Mouse (Mus musculus) kidney, postnatal 0 days (tissue): ENCODE results near the gene Adar. TPM values are rescaled to one million over a fixed set of nuclear protein-coding genes. Genes with fewer than 3 reads are reported as not detected.
A peak's percentile ranks its signal among the peaks of the same experiment; 100 is the strongest.

Experiments
- ATAC-seq: fragments of 200-750 bp; cut with Nextera tagmentation; replicated peaks from 2 replicates; pipeline ENCODE4 v1.8.0; 2017; ENCODE audit warnings: low read depth, moderate number of reproducible peaks, moderate TSS enrichment, moderate library complexity; ENCODE audit not compliant: low FRiP score
- DNase-seq: peaks from one replicate; pipeline ENCODE4 v3.0.0-alpha.2; 2016; ENCODE audit warnings: low spot score
- H3K27ac ChIP-seq: fragments of 300-500 bp; sonication (generic); 2 replicates; pipeline ENCODE4 v1.5.1; 2014; ENCODE audit warnings: mild to moderate bottlenecking
- H3K27me3 ChIP-seq: fragments of 300-500 bp; sonication (generic); 2 replicates; pipeline ENCODE4 v1.6.1; 2014; ENCODE audit warnings: low read length, mixed read lengths; ENCODE audit not compliant: insufficient read depth
- H3K36me3 ChIP-seq: fragments of 300-500 bp; sonication (generic); 2 replicates; pipeline ENCODE4 v1.6.1; 2014; ENCODE audit warnings: low read length, mixed read lengths; ENCODE audit not compliant: insufficient read depth
- H3K4me1 ChIP-seq: fragments of 300-500 bp; sonication (generic); replicated peaks from 2 replicates; pipeline ENCODE4 v1.6.1; 2014; ENCODE audit warnings: antibody characterized with exemption, low read length, mixed read lengths; ENCODE audit not compliant: insufficient read depth
- H3K4me2 ChIP-seq: fragments of 300-500 bp; sonication (generic); 2 replicates; pipeline ENCODE4 v1.6.1; 2014; ENCODE audit warnings: mild to moderate bottlenecking, low read length, moderate library complexity, mixed read lengths
- H3K4me3 ChIP-seq: fragments of 300-500 bp; sonication (generic); replicated peaks from 2 replicates; pipeline ENCODE4 v1.5.1; 2014; ENCODE audit warnings: low read depth, low read length
- H3K9ac ChIP-seq: fragments of 300-500 bp; sonication (generic); 2 replicates; pipeline ENCODE4 v1.6.1; 2014; ENCODE audit warnings: low read depth, low read length
- H3K9me3 ChIP-seq: fragments of 300-500 bp; sonication (generic); replicated peaks from 2 replicates; pipeline ENCODE4 v1.6.1; 2016; ENCODE audit warnings: low read length, inconsistent platforms, mixed read lengths
- CTCF ChIP-seq: IDR thresholded peaks from 2 replicates; pipeline ENCODE4 v1.5.1; 2016; ENCODE audit warnings: antibody characterized with exemption, low read depth, mild to moderate bottlenecking, moderate library complexity
- WGBS: fragments of 180-500 bp; shearing (Covaris S2); extraction: QIAGEN DNeasy Blood & Tissue Kit; methylation state at CpG from one replicate; pipeline ENCODE4 v1.1.7; 2014; 5-methylcytosine and 5-hydroxymethylcytosine counted together
- polyA plus RNA-seq: library from polyadenylated mRNA; unstranded; fragments of >200 nt; fragmentation: Nextera tagmentation; extraction: Ambion mirVana; gene quantifications from 2 replicates; pipeline ENCODE4 v1.2.1, GENCODE M21; 2015

The Adar gene
- polyA plus RNA-seq, 1 experiment from 2014 or later: 9.6 TPM

DNA sequence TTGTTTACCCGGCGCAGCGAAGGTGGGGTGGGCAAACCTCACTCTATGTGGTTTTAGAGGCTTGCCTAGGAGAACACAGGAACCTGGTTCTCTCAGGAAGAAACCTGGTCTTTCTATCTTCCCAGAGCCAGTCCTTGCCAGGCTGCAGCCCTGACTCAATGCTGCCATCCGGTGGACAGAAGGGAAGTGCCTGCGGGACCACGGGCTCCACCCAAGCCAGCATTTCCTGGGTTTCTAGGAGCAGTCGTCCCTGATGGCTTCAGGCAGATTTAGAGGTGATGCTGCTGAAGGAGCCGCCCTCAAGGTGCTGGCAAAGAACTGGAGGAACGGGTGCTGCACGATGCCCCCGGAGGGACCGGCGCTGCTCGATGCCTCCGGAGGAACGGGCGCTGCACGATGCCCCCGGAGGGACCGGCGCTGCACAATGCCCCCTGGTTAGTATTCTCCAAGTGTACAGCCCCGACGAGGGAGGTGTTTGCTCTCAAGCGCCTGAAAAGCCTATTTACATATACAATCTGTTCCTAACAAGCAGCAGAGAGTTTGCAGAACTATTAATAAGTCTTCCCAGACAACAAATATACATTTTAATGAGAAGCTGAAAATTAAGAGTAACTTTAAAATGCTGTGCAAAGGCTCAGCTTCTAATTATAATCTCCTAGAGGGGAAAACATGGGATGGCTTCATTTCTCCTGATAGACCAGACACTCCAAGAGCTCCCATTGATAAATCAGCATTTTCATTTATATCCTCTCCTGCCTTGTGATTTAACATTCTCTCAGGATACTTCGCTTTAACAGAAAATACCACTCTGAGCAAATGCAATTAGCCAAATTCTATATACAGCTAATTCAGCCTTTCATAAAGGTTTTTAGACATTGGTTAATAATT lies 25.9 kb upstream of the Adar start:
- Histone ChIP-seq H3K9ac (peak overlapping the region; percentile 62; the same call in 1 of the 2 replicates), H3K27ac (no peak overlapping the region), H3K4me1 (no peaks in the 10 kb centered on the region), H3K9me3 (no peaks in the 10 kb centered on the region), H3K27me3 (no peaks in the 10 kb centered on the region), H3K36me3 (no peaks in the 10 kb centered on the region), H3K4me3 (peak overlapping the region; percentile 28; the same call in 1 of the 2 replicates), H3K4me2 (peak overlapping the region; percentile 66)
- peak; percentile 98 for TF ChIP-seq CTCF
- DNase-seq (peak; percentile 92), ATAC-seq (peak; percentile 66; the same call in 1 of the 2 replicates)
- 7% methylated on average over 25 of the region's 25 CpGs for WGBS

DNA sequence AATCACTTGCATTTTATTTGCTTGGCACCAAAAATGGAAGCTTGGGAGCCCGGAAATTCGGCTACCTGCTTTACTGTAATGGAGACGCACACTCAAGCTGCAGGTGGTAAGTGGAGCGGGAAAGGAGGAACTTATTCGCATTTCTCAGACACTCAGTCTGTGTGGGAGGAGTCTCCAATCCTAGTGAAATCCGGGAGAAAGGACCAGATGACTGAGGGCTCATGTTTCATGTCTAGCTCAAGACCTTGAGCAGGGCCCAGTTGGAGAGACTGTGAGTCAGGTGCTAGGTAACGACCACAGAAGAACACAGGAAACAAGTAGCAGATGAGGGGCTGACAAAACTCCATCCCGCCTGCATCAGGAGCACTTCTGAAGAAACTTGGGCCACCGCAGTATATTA lies 23.0 kb upstream of the Adar start:
- DNase-seq: peak; percentile 36

DNA sequence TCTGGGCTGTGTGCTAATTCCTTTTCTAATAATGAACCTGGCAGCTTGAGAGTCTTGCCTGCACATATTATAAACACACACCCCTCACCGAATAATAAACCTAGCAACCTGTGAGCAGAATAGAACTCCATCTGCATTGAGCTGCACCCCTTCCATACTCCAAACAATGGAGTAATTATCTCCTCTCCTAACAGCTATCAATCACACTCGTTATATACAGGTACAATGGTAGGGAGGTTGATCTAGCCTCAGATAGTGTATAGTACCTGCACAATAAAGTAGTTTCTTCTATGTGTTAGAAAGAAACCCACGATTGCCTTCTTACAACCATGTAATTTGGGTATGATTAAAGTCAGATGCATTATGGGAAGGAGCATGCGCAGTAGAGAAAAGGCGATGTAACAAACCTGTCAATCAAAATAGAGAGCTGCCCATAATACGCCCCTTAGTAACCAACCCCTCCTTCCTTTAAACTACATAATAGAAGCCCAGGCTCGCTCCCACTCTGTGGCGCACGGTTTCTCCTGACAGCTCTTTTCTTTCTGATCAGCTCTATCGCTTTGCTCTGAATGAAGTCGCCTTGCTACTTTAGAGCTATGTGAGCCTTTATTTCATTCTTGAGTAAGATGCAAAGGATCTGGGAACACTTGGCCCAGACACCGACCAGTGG lies 18.5 kb upstream of the Adar start:
- no peaks in the 10 kb centered on the region for H3K36me3 ChIP-seq
- H3K4me2 ChIP-seq: no peak overlapping the region
- DNase-seq (no peak), ATAC-seq (no peak)
- no peak overlapping the region for H3K9ac ChIP-seq
- no peaks in the 10 kb centered on the region for H3K4me1 ChIP-seq
- TF ChIP-seq CTCF: no peak
- 85% methylated on average over 12 of the region's 12 CpGs for WGBS
- no peak overlapping the region for H3K27ac ChIP-seq
- H3K27me3 ChIP-seq: no peaks in the 10 kb centered on the region
- H3K9me3 ChIP-seq: no peaks in the 10 kb centered on the region
- no peak overlapping the region for H3K4me3 ChIP-seq

More for the DNA sequence above, 23.0 kb upstream of the Adar start:
- no peak overlapping the region for H3K4me3 ChIP-seq
- 43% methylated on average over 9 of the region's 9 CpGs for WGBS
- H3K9me3 ChIP-seq: no peaks in the 10 kb centered on the region
- TF ChIP-seq CTCF: no peak
- no peak overlapping the region for H3K4me2 ChIP-seq
- no peak overlapping the region for H3K27ac ChIP-seq
- no peaks in the 10 kb centered on the region for H3K27me3 ChIP-seq
- no peaks in the 10 kb centered on the region for H3K36me3 ChIP-seq
- no peak overlapping the region for H3K9ac ChIP-seq
- ATAC-seq: no peak
- no peaks in the 10 kb centered on the region for H3K4me1 ChIP-seq

DNA sequence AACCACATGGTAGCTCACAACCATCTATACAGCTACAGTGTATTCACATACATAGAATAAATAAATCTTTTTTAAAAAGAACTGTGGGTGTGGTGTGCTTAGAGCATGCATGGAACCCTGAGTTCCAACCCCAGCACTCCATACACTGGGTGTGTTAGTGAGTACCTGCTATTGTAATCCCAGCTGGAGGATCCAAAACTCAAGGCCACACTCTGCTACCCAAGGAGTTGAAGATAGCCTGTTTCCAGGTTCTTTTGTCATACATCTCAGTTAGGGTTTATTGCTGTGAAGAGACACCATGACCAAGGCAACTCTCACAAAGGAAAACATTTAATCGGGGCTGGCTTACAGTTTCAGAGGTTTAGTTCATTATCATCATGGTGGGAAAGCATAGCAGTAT lies 15.9 kb upstream of the Adar start:
- TF ChIP-seq CTCF: no peak
- H3K27me3 ChIP-seq: no peaks in the 10 kb centered on the region
- 91% methylated on average over 1 of the region's 1 CpGs for WGBS
- no peaks in the 10 kb centered on the region for H3K36me3 ChIP-seq
- no peak for DNase-seq
- H3K4me3 ChIP-seq: no peak overlapping the region
- no peak for ATAC-seq
- no peaks in the 10 kb centered on the region for H3K4me1 ChIP-seq
- H3K4me2 ChIP-seq: no peak overlapping the region
- no peaks in the 10 kb centered on the region for H3K9me3 ChIP-seq
- H3K27ac ChIP-seq: no peak overlapping the region
- H3K9ac ChIP-seq: no peak overlapping the region

DNA sequence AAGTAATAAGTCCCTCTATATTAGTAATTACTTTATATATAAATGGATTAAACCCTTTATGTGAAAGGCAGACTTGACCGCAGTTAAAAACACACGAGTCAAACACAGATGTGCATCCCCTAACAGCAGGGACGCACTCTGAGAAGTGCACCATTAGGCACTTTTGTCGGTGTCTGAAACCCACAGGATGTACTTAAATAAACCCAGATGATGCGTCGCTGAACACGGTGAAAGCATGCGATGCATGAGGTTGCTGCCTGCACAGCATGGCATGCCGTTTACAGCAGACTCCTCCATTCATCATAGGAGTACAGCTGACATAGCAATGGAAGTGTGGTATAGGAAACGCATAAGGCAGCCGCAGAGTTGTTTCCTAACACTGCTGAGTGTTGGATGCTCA lies 14.4 kb upstream of the Adar start:
- Histone ChIP-seq H3K27ac (no peak overlapping the region), H3K4me1 (no peaks in the 10 kb centered on the region), H3K36me3 (no peaks in the 10 kb centered on the region), H3K4me3 (no peak overlapping the region), H3K27me3 (no peaks in the 10 kb centered on the region), H3K9ac (no peak overlapping the region), H3K9me3 (no peaks in the 10 kb centered on the region), H3K4me2 (no peak overlapping the region)
- ATAC-seq (no peak), DNase-seq (no peak)
- no peak for TF ChIP-seq CTCF
- WGBS: 77% methylated on average over 11 of the region's 11 CpGs

DNA sequence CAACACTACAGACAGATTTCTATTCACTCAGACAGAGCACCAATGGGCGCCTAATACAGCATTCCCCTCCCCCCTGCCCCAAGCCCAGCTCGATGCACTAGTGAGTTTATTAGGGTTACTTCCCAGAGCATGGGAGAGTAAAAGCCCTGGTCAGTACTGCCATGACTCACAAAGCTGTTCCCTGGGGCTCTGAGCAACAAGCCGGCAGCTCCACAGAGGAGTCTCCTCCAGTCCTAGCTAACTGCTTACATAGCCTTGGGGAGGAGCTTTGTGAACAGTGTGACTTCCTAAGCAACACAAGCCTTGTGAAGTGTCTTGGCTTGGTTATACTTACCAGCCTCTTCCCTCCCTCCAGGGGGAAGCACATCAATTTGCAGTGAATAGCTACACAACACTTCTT lies 11.2 kb upstream of the Adar start:
- no peaks in the 10 kb centered on the region for H3K9me3 ChIP-seq

More for the DNA sequence above, 11.2 kb upstream of the Adar start:
- DNase-seq: no peak
- no peak for TF ChIP-seq CTCF
- no peaks in the 10 kb centered on the region for H3K4me1 ChIP-seq
- H3K4me2 ChIP-seq: no peak overlapping the region
- no peak overlapping the region for H3K4me3 ChIP-seq
- H3K9ac ChIP-seq: no peak overlapping the region
- no peaks in the 10 kb centered on the region for H3K27me3 ChIP-seq
- WGBS: 28% methylated on average over 3 of the region's 3 CpGs
- no peak overlapping the region for H3K27ac ChIP-seq
- H3K36me3 ChIP-seq: no peaks in the 10 kb centered on the region
- no peak for ATAC-seq
